Mouse (Mus musculus): Measurements from ENCODE around the gene Rab36.

Rab36 gene

GRCm38 (mm10) chr10:75068624-75069328, 31.9 kb downstream of the Rab36 start:
- in situ Hi-C loops (cut with MseI, MboI): no loop called here

GRCm38 (mm10) chr10:75070281-75070976, 33.6 kb downstream of the Rab36 start:
- in situ Hi-C loops (cut with MseI, MboI): no loop called here

DNA sequence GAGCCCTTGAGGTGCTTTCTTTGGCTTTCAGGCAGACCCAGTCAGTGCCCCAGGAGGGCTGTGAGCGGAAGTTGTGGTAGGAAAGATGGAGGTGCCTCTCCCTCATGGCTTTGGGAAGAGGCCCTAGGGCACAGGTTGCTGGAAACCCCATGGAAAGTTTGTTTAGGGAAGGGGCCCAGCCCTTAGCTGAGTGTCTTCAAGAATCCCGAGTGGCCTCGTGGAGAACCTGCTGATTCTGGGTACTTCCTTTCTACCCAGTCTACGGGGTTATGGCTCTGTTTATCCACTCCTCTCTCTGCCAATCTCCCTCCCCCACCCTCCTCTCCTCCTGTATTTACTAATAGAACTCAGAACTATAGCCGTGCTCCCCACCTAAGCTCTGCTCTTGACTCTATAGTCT, 38.8 kb downstream of the Rab36 start:
- in situ Hi-C loops (cut with MseI, MboI): no loop called here

- in situ Hi-C loops (cut with MseI, MboI): no loop called here
These were observed 41.6 kb downstream of the Rab36 start for GRCm38 (mm10) chr10:75078174-75079128.

- in situ Hi-C loops (cut with MseI, MboI): no loop called here
These were observed 48.5 kb downstream of the Rab36 start for GRCm38 (mm10) chr10:75085330-75085729.

DNA sequence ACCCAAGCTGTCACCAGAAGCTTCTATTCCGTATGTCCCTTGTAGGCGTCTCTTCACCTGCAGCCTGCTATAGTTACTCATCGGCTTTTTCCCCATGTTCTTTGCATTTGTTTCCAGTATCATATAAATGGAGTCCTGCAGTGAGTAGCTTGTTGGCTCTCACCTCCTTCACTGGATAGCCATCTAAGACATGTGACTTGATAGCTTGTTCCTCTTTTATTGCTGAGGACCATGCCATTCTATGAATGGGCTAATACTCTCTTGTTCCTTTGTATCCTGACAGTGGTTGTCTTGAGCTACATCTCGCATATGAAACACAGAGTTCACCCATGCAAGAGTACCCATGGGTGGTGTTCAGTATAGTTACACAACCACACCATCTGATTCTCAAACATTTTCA, 51.6 kb downstream of the Rab36 start:
- in situ Hi-C loops (cut with MseI, MboI): no loop called here

- in situ Hi-C loops (cut with MseI, MboI): no loop called here
These were observed 54.8 kb downstream of the Rab36 start for GRCm38 (mm10) chr10:75091478-75092152.

- in situ Hi-C loops (cut with MseI, MboI): no loop called here
These were observed 56.6 kb downstream of the Rab36 start for GRCm38 (mm10) chr10:75093252-75093987.

- in situ Hi-C loops (cut with MseI, MboI): no loop called here
These were observed 57.5 kb downstream of the Rab36 start for GRCm38 (mm10) chr10:75094338-75094737.

DNA sequence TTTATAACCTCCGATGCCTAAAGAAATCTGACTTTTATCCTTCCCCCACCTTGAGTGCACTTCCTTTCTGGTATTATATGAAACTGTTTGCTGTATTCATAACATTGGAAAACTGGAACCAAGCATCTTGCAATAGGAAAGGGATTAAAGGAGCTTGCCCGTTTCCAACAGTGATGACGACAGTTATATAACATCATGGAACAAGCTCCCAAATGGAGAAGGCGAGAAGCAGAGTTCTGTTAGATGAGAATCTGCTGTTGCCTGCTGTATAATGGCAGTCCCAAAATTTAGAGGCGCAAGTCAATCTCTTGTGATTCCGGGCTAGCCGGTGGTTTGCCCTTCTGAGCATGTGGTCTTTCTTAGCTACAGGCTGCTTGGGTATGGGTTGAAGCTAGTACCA, 58.4 kb downstream of the Rab36 start:
- in situ Hi-C loops (cut with MseI, MboI): no loop called here

DNA sequence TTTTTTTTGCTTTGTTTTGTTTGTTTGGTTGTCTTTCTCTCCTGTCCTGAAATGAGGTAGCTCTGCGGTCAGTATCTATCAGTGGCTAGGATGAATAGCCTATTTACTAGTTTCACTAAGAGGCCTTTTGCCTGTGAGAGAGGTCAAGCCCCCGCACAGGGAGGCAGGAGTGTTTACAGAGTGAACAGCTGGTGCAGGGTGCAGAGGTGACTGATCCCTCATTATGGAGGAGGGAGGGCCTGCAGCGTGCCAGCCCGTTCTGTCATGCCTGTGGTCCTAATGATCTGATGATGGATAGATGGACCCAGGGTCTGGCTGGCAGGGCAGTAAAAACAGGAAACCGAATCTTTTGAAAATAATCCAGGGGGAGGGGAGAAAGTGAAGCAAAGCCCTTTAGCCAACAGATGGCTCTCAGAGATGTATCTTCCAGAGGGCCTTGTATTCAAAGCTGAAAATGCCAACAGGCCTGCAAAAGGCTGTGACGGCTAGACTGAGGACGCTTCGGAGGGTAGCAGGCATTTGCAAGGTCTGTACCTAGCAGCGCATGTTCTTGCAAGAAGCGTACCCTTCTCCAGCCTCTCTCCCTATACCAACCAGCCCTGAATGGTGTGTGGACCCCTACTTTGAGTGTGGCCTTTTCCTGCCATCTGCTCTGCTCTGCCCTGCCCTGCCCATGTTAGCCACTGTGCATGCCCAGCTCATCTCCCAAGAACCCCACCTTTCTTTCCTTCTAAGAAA, 61.8 kb downstream of the Rab36 start:
- in situ Hi-C loops (cut with MseI, MboI): no loop called here

DNA sequence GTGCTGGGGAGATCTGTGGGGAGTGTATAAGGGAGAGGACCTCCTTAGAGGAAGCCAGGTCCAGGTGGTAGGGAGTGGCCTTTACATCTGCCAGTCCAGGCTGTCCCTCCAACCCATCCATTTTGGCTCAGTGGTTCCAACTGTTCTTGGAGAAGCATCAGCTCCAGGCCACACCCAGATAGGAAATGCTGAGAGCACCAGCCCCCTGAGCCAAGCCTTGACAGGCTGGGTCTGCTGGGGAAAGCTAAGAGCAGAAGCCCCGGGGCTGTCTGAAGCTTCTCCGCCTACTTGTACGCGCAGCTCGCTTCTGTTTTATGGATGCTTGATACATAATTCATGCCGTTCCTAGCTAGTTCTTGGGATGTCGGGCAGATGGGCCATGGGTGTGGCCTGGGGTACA, 63.4 kb downstream of the Rab36 start:
- in situ Hi-C loops (cut with MseI, MboI): no loop called here

DNA sequence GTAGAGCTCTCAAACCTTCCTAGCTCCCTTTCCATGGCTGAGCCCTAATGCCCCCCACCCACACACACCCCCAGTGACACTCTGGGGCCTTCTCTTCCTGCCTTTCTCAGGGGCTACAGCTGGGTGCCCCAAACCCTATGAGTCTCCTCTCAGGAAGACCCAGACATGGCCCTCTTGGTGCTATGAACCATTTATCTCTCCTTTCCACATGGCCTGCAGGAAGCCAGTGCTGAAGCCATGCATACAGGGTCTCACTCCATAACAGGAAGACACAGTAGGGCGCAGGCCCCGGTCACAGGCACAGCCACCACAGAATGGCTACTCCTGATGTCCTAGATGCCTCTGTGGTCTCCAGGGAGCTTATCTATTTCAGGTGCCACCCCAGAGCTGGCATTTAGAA, 66.6 kb downstream of the Rab36 start:
- in situ Hi-C loops (cut with MseI, MboI): no loop called here
